Mouse (Mus musculus) heart, embryonic 12.5 days (tissue): ENCODE results near the gene Ovol1. TPM values are rescaled to one million over a fixed set of nuclear protein-coding genes. Genes with fewer than 3 reads are reported as not detected.
A peak's percentile ranks its signal among the peaks of the same experiment; 100 is the strongest.

Experiments
- ATAC-seq: fragments of 200-750 bp; cut with Nextera tagmentation; 2 replicates; pipeline ENCODE4 v1.8.0; 2017; ENCODE audit warnings: moderate TSS enrichment, moderate library complexity; ENCODE audit not compliant: insufficient number of reproducible peaks, low FRiP score
- H3K27ac ChIP-seq: fragments of 300-500 bp; sonication (generic); 2 replicates; pipeline ENCODE4 v1.5.1; 2016; ENCODE audit warnings: mild to moderate bottlenecking, moderate library complexity; ENCODE audit not compliant: poor library complexity, severe bottlenecking
- H3K27me3 ChIP-seq: fragments of 300-500 bp; sonication (generic); replicated peaks from 2 replicates; pipeline ENCODE4 v1.6.1; 2016; ENCODE audit warnings: mild to moderate bottlenecking, moderate library complexity
- H3K36me3 ChIP-seq: fragments of 300-500 bp; sonication (generic); 2 replicates; pipeline ENCODE4 v1.6.1; 2016; ENCODE audit warnings: mild to moderate bottlenecking, moderate library complexity
- H3K4me1 ChIP-seq: fragments of 300-500 bp; sonication (generic); replicated peaks from 2 replicates; pipeline ENCODE4 v1.6.1; 2016; ENCODE audit warnings: mild to moderate bottlenecking
- H3K4me2 ChIP-seq: fragments of 300-500 bp; sonication (generic); 2 replicates; pipeline ENCODE4 v1.6.1; 2016; ENCODE audit warnings: mild to moderate bottlenecking, moderate library complexity
- H3K4me3 ChIP-seq: fragments of 300-500 bp; sonication (generic); 2 replicates; pipeline ENCODE4 v1.5.1; 2016; ENCODE audit warnings: mild to moderate bottlenecking
- H3K9ac ChIP-seq: fragments of 300-500 bp; sonication (generic); 2 replicates; pipeline ENCODE4 v1.6.1; 2016; ENCODE audit warnings: mild to moderate bottlenecking, moderate library complexity
- H3K9me3 ChIP-seq: fragments of 300-500 bp; sonication (generic); replicated peaks from 2 replicates; pipeline ENCODE4 v1.6.1; 2016; ENCODE audit warnings: mild to moderate bottlenecking, moderate library complexity
- WGBS: fragments of 180-500 bp; shearing (Covaris S2); methylation state at CpG from one replicate; pipeline ENCODE4 v1.1.7; 2016; 5-methylcytosine and 5-hydroxymethylcytosine counted together
- polyA plus RNA-seq: library from polyadenylated mRNA; unstranded; fragments of >200 nt; fragmentation: Nextera tagmentation; extraction: Ambion mirVana; gene quantifications from 2 replicates; pipeline ENCODE4 v1.2.1, GENCODE M21; 2016

Gene Ovol1
- polyA plus RNA-seq, 1 experiment from 2014 or later = not detected

DNA sequence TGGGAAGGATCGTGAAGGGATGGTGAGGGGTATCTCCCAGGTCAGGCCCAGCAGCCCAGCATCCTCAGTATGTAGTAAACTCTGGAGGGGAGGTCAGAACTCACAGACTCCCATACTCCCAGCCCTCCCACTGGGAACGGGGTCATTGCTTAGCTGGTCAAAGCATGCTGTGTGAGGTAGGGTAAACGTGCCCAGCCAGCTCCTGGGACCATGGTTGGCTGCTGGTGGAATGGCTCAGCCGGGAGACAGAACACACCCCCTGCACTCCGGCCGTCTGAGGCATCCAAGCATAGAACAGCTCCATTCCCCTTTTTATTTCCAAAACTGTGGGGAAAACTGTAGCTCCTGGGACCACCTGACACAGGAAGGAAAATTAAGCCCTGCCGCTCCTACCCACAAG lies 2.3 kb downstream of the Ovol1 start:
- Histone ChIP-seq H3K36me3 (no peaks in the 10 kb centered on the region), H3K4me3 (no peak overlapping the region), H3K27ac (no peak overlapping the region), H3K27me3 (peaks cover 97% of the 10 kb centered on the region), H3K9me3 (no peaks in the 10 kb centered on the region), H3K4me1 (peaks cover 17% of the 10 kb centered on the region), H3K4me2 (no peak overlapping the region), H3K9ac (no peak overlapping the region)
- WGBS = 52% methylated on average over 7 of the region's 7 CpGs
- no peak for ATAC-seq

GRCm38 (mm10) chr19:5554212-5554611 lies 6.2 kb downstream of the Ovol1 start:
- no peak overlapping the region for H3K9ac ChIP-seq
- H3K9me3 ChIP-seq = no peaks in the 10 kb centered on the region
- H3K4me1 ChIP-seq = no peaks in the 10 kb centered on the region; the same call in none of the 2 replicates
- no peak overlapping the region for H3K27ac ChIP-seq
- ATAC-seq = no peak
- 74% methylated on average over 14 of the region's 14 CpGs for WGBS
- H3K27me3 ChIP-seq = peaks cover 89% of the 10 kb centered on the region
- H3K4me2 ChIP-seq = no peak overlapping the region
- no peak overlapping the region for H3K4me3 ChIP-seq
- no peaks in the 10 kb centered on the region for H3K36me3 ChIP-seq

DNA sequence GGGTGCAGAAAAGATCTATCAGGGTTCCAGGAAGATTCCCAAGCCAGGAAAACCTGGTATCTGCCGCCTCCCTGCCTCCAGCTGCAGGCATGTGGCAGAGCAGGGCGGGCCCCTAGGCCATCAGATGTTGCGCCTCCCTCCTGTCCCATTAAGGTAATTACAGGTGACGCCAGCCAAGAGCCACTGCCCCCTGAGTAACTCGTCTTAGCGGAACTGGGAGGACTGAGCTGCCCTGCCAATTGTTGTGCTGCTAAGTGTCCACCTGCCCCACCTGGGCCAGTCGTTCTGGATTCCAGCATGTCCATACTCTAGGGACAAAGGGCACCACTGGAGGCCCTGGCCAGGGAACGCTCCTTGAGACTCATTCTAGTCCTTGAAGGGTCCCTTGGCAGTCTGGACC lies 6.6 kb downstream of the Ovol1 start:
- WGBS = 48% methylated on average over 8 of the region's 8 CpGs
- H3K27me3 ChIP-seq = peaks cover 88% of the 10 kb centered on the region

DNA sequence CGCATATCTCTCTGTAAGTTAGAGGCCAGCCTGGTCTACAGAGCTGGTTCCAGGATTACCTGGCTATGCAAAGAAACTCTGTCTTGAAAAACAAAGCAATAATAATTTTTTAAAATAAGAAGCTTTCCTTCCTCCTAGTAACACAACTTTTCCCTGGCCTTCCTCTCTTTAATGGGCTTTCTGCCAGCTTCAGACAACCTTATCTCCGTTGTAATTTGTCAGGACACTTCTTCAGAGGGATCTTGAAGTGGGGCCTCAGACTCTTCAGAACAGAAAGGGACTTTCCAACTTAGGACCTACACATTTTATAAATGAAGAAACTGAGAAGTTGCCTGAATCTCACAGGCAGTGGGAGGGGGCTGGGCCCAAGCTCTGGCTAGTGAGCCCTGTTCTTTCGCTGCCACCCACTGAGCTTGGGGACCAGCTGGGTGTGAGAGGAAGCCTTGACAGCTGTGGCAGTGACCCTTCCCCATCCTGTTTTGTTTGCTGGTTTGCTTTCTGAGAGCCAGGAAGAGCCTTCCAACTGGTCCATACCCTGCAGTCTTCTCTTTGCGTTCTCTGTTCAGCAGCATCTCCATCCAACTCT lies 12.9 kb downstream of the Ovol1 start:
- no peak overlapping the region for H3K9ac ChIP-seq
- no peak overlapping the region for H3K4me3 ChIP-seq
- H3K36me3 ChIP-seq = no peaks in the 10 kb centered on the region
- no peak for ATAC-seq
- no peak overlapping the region for H3K4me2 ChIP-seq
- peaks cover 37% of the 10 kb centered on the region for H3K27me3 ChIP-seq
- WGBS = 52% methylated on average over 4 of the region's 4 CpGs
- H3K27ac ChIP-seq = no peak overlapping the region
- H3K4me1 ChIP-seq = no peaks in the 10 kb centered on the region
- H3K9me3 ChIP-seq = no peaks in the 10 kb centered on the region

More for the DNA sequence above, 6.6 kb downstream of the Ovol1 start:
- H3K4me1 ChIP-seq = no peaks in the 10 kb centered on the region; the same call in 1 of the 2 replicates
- no peak overlapping the region for H3K4me2 ChIP-seq
- no peak for ATAC-seq
- no peaks in the 10 kb centered on the region for H3K36me3 ChIP-seq
- H3K27ac ChIP-seq = no peak overlapping the region
- H3K9ac ChIP-seq = no peak overlapping the region
- no peaks in the 10 kb centered on the region for H3K9me3 ChIP-seq
- no peak overlapping the region for H3K4me3 ChIP-seq

- Histone ChIP-seq H3K36me3 (no peaks in the 10 kb centered on the region), H3K4me1 (no peaks in the 10 kb centered on the region), H3K9ac (no peak overlapping the region), H3K4me3 (no peak overlapping the region), H3K9me3 (no peaks in the 10 kb centered on the region), H3K4me2 (no peak overlapping the region), H3K27ac (no peak overlapping the region), H3K27me3 (peaks cover 23% of the 10 kb centered on the region)
- no peak for ATAC-seq
- 36% methylated on average over 11 of the region's 11 CpGs for WGBS
These were observed 16.4 kb downstream of the Ovol1 start for GRCm38 (mm10) chr19:5544031-5544430.

DNA sequence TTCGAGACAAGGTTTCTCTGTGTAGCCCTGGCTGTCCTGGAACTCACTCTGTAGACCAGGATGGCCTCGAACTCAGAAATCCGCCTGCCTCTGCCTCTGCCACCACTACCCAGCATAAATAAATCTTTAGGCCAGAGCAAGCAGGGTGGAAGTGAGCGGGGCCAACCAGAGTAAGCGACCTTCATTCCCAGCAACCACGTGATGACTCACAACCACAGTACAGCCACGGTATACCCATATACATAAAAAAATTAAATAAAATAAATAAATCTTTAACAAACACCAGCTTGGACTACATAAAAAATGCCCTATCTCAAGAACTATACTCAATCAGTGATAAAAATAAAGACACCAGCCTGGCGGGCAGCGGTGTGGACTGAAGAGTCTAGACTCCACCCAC lies 17.1 kb downstream of the Ovol1 start:
- Histone ChIP-seq H3K4me2 (no peak overlapping the region), H3K4me1 (no peaks in the 10 kb centered on the region), H3K9ac (no peak overlapping the region), H3K36me3 (no peaks in the 10 kb centered on the region), H3K9me3 (no peaks in the 10 kb centered on the region), H3K27ac (no peak overlapping the region), H3K4me3 (no peak overlapping the region), H3K27me3 (peaks cover 16% of the 10 kb centered on the region)
- 80% methylated on average over 9 of the region's 9 CpGs for WGBS
- ATAC-seq = no peak

DNA sequence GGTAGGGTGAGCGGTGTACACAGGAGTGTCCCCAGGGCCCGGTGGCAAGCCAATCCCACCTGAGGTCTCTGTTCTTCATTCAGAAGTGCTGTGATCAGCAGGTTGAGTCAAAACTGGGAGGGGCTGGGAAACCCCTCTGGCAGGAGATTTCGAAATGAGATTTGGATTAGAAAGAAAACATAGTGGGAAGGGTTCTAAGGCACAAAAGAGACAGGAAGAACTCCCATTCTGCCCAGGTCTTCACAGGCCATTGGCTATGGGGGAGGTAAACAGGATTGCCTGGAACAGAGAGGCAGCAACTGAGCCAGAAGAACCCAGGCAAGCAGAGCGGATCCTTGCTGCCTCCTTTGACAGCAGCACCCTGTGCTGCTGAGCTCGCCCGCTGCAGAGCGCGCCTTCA lies 21.7 kb downstream of the Ovol1 start:
- Histone ChIP-seq H3K9me3 (no peaks in the 10 kb centered on the region), H3K4me1 (no peaks in the 10 kb centered on the region), H3K27me3 (peaks cover 22% of the 10 kb centered on the region), H3K9ac (no peak overlapping the region), H3K27ac (no peak overlapping the region), H3K4me3 (no peak overlapping the region), H3K4me2 (no peak overlapping the region), H3K36me3 (no peaks in the 10 kb centered on the region)
- ATAC-seq = no peak
- 64% methylated on average over 8 of the region's 8 CpGs for WGBS

DNA sequence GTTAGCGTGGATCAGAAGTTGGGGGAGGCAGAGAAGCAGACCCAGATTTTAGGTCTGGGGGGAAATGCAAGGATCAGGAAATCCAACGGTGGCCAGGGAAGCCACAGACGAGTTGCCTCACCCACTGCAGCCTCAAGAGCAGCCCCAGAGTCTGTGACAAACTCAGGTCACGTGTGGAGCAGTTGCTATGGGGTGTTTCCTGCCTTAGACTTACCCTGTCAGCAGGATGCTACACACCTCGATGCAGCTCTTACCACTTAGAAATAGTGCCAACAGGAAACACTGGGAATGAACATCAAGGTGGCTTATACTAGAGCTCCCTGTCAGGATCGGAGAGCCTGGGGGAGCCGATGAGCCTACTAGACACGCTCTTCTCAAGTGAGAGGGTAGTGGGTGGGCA lies 27.9 kb downstream of the Ovol1 start:
- Histone ChIP-seq H3K9me3 (no peaks in the 10 kb centered on the region), H3K4me3 (no peak overlapping the region), H3K27ac (no peak overlapping the region), H3K9ac (no peak overlapping the region), H3K4me2 (no peak overlapping the region), H3K36me3 (no peaks in the 10 kb centered on the region), H3K4me1 (peaks cover 4% of the 10 kb centered on the region), H3K27me3 (peaks cover 37% of the 10 kb centered on the region)
- 59% methylated on average over 8 of the region's 8 CpGs for WGBS
- no peak for ATAC-seq

DNA sequence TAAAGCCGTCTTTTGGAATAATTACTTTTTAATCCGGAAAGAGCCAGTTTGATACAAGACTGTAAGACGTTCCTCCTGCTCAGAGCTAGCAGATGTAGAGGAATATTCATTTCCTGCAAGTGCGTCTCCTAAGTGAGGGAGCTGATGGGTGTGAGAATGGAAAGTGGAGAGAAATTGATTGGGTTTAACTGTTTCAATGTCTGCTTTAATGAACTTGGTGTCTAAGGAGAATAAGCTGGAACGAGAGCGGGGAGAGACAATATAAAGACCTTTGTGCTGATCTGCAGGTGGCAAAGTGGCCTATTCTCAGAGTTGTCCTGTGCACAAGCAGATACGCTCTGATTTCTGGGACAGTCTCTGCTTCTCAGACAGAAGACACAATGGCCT lies 30.3 kb downstream of the Ovol1 start:
- no peak overlapping the region; the same call in 1 of the 2 replicates for H3K4me3 ChIP-seq
- WGBS = 73% methylated on average over 7 of the region's 7 CpGs
- ATAC-seq = no peak
- H3K27ac ChIP-seq = no peak overlapping the region
- no peaks in the 10 kb centered on the region for H3K36me3 ChIP-seq
- no peaks in the 10 kb centered on the region for H3K9me3 ChIP-seq
- H3K9ac ChIP-seq = no peak overlapping the region
- H3K4me1 ChIP-seq = peaks cover 4% of the 10 kb centered on the region
- H3K4me2 ChIP-seq = no peak overlapping the region
- H3K27me3 ChIP-seq = peaks cover 28% of the 10 kb centered on the region

DNA sequence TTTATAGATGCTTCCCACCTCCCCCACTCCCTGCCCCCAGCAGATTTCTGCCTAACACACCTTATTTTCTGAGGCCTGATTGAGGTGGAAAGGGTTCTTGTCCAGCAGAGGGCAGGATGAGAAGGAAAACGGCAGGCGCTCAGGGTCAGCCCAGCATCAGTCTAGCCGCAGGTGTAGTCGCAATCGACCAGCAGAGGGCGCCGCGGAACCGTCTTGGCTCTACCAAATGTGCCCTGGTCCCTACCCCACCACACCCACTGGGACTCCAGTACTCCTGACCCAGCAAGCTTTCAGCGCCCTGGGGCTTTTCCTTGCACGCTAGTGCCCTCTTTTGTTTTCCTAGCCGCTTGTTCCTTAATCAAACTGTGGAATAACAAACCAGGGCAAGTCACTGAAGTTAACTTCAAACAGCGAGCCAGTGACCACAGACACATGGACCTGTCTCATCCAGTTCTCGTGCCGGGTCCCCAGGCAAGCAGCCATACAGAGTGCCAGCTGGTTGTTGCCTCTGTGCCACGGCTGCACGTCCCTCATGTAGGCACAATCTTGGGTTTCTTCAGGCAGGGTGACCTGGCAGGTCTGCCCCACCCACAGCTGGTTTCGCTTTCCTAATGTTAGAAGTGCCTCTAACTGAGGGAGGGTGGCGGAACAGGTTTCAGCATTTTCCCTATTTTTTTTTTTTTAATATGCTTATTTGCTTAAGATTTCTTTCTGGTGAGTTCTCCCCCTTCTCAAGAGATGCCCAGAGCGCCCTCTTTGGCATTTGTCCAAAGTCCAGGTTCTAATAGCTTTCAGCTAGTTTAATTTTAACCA lies 30.9 kb downstream of the Ovol1 start:
- no peak overlapping the region for H3K27ac ChIP-seq
- peak overlapping the region; percentile 51; the same call in 1 of the 2 replicates for H3K9ac ChIP-seq
- peak; percentile 91 for ATAC-seq
- peak overlapping the region; percentile 29; the same call in 1 of the 2 replicates for H3K4me3 ChIP-seq
- H3K9me3 ChIP-seq = no peaks in the 10 kb centered on the region
- peak overlapping the region; percentile 53 for H3K4me2 ChIP-seq
- H3K27me3 ChIP-seq = peaks cover 28% of the 10 kb centered on the region
- peaks cover 4% of the 10 kb centered on the region for H3K4me1 ChIP-seq
- WGBS = 18% methylated on average over 20 of the region's 20 CpGs
- no peaks in the 10 kb centered on the region for H3K36me3 ChIP-seq

- no peak overlapping the region for H3K4me2 ChIP-seq
- 71% methylated on average over 5 of the region's 5 CpGs for WGBS
- H3K4me3 ChIP-seq = no peak overlapping the region
- peaks cover 4% of the 10 kb centered on the region for H3K4me1 ChIP-seq
- ATAC-seq = no peak
- H3K9me3 ChIP-seq = no peaks in the 10 kb centered on the region
- peaks cover 2% of the 10 kb centered on the region for H3K27me3 ChIP-seq
- H3K9ac ChIP-seq = no peak overlapping the region
- no peaks in the 10 kb centered on the region for H3K36me3 ChIP-seq
- no peak overlapping the region for H3K27ac ChIP-seq
These were observed 35.2 kb downstream of the Ovol1 start for GRCm38 (mm10) chr19:5525204-5525603.
